Mouse (Mus musculus) liver, postnatal 0 days (tissue): ENCODE measurements around the gene Greb1.

Experiments
- CTCF ChIP-seq: sonication (generic); IDR thresholded peaks from 2 replicates; pipeline ENCODE4 v1.5.1; 2016; ENCODE audit warnings: antibody characterized with exemption, low read depth
- EP300 ChIP-seq: IDR thresholded peaks from 2 replicates; pipeline ENCODE4 v1.6.1; 2016; ENCODE audit warnings: antibody characterized with exemption, low read depth, mild to moderate bottlenecking

- TF ChIP-seq CTCF = no peak
- no peak for TF ChIP-seq EP300
These were observed 34.0 kb upstream of the Greb1 start for GRCm38 (mm10) chr12:16834701-16835100.
